Mouse (Mus musculus): ENCODE data around the gene Sh3d19. TPM values are rescaled to one million over a fixed set of nuclear protein-coding genes. Genes with fewer than 3 reads are reported as not detected.

The Sh3d19 gene
- polyA plus RNA-seq, 1 experiment = not detected

DNA sequence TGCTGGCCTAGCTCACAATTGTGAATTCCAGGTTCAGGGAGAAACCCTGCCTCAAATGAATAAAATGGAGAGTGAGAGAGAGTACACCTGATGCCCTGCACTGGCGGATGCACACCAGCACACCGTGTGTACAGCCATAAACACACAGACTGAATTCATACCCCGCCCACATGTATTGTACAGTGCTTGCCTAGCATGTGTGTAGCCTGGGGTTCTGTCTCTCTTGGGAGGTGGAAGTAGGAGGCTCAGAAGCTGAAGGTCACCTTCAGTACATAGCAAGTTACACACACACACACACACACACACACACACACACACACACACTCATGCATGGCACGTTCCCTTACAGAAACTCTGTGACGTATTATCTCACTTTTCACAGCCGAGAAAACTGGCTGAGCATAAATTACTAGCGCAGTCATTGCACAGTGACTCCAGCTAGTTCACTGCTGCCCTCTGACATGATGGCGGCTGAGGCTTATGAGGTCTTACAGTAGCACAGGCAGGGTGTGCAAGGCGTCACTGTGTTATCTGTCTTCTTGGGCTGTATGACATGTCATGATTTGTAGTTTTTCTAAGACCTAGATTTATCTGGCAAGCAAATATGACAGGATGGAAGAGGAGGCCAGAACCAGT lies 62.7 kb downstream of the Sh3d19 start:
- Histone ChIP-seq H3K4me3 (ENCODE audit: insufficient read depth, low read depth, low read length) (no peak overlapping the region), H3K4me1 (ENCODE audit: control insufficient read depth, insufficient read depth, low read length) (peaks cover 5% of the 10 kb centered on the region), H3K27ac (ENCODE audit: insufficient read depth, low read depth, low read length) (no peak overlapping the region)
- TF ChIP-seq CTCF (IDR thresholded peaks at IDR 0.05; ENCODE audit: insufficient read depth, low read depth, low read length) (no peak), POLR2A (IDR thresholded peaks at IDR 0.05; ENCODE audit: insufficient read depth, low read depth, low read length) (no peak)
- WGBS = 69% methylated on average over 9 of the region's 9 CpGs

DNA sequence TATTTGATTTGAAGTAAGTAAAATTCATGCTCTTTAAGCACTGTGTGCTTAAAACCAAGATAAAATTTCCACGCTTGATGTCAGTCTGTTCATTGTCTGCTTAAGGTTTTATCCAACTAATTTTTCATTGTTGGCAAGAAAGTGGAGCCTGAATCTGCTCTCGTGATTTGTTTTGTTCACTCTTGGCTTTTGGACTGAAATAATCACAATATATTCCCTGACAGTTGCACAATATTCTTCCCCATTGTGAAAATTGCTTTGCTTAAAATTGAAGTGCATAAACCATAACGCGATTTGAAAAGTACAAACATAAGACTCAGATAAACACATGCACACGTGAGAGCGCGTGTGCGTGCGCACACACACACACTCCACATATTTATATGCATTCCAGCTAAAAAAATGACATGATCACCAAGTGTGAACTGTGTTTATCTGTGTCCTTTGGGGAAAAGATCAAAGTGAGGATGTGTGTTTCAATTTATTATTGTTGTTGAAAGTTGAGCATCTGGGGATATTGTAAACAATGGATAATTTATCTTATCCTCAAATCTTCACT lies 67.1 kb downstream of the Sh3d19 start:
- Histone ChIP-seq H3K4me3 (ENCODE audit: insufficient read depth, low read depth, low read length) (no peak overlapping the region), H3K4me1 (ENCODE audit: control insufficient read depth, insufficient read depth, low read length) (peaks cover 8% of the 10 kb centered on the region), H3K27ac (ENCODE audit: insufficient read depth, low read depth, low read length) (no peak overlapping the region)
- 85% methylated on average over 9 of the region's 9 CpGs for WGBS
- no peak for TF ChIP-seq POLR2A (IDR thresholded peaks at IDR 0.05; ENCODE audit: insufficient read depth, low read depth, low read length)
- no peak for TF ChIP-seq CTCF (IDR thresholded peaks at IDR 0.05; ENCODE audit: insufficient read depth, low read depth, low read length)

- TF ChIP-seq CTCF (IDR thresholded peaks at IDR 0.05; ENCODE audit: insufficient read depth, low read depth, low read length) (no peak), POLR2A (IDR thresholded peaks at IDR 0.05; ENCODE audit: insufficient read depth, low read depth, low read length) (no peak)
- no peak overlapping the region for H3K27ac ChIP-seq (ENCODE audit: insufficient read depth, low read depth, low read length)
- H3K4me3 ChIP-seq (ENCODE audit: insufficient read depth, low read depth, low read length) = no peak overlapping the region
- WGBS = 46% methylated on average over 3 of the region's 3 CpGs
- H3K4me1 ChIP-seq (ENCODE audit: control insufficient read depth, insufficient read depth, low read length) = peaks cover 7% of the 10 kb centered on the region
These were observed 67.7 kb downstream of the Sh3d19 start for GRCm38 (mm10) chr3:86038648-86039047.

- H3K4me3 ChIP-seq (ENCODE audit: insufficient read depth, low read depth, low read length) = no peak overlapping the region
- peaks cover 4% of the 10 kb centered on the region; the same call in 1 of the 2 replicates for H3K4me1 ChIP-seq (ENCODE audit: control insufficient read depth, insufficient read depth, low read length)
- WGBS = 76% methylated on average over 14 of the region's 14 CpGs
- no peak overlapping the region for H3K27ac ChIP-seq (ENCODE audit: insufficient read depth, low read depth, low read length)
- TF ChIP-seq POLR2A (IDR thresholded peaks at IDR 0.05; ENCODE audit: insufficient read depth, low read depth, low read length) (no peak), CTCF (IDR thresholded peaks at IDR 0.05; ENCODE audit: insufficient read depth, low read depth, low read length) (no peak)
These were observed 69.6 kb downstream of the Sh3d19 start for GRCm38 (mm10) chr3:86040286-86041201.

- no peak overlapping the region for H3K27ac ChIP-seq (ENCODE audit: insufficient read depth, low read depth, low read length)
- H3K4me3 ChIP-seq (ENCODE audit: insufficient read depth, low read depth, low read length) = no peak overlapping the region
- TF ChIP-seq POLR2A (IDR thresholded peaks at IDR 0.05; ENCODE audit: insufficient read depth, low read depth, low read length) (no peak), CTCF (IDR thresholded peaks at IDR 0.05; ENCODE audit: insufficient read depth, low read depth, low read length) (no peak)
- 85% methylated on average over 9 of the region's 9 CpGs for WGBS
- no peaks in the 10 kb centered on the region for H3K4me1 ChIP-seq (ENCODE audit: control insufficient read depth, insufficient read depth, low read length)
These were observed 76.9 kb downstream of the Sh3d19 start for GRCm38 (mm10) chr3:86047686-86048408.

GRCm38 (mm10) chr3:86049041-86049440 lies 78.1 kb downstream of the Sh3d19 start:
- H3K27ac ChIP-seq (ENCODE audit: insufficient read depth, low read depth, low read length) = no peak overlapping the region
- TF ChIP-seq POLR2A (IDR thresholded peaks at IDR 0.05; ENCODE audit: insufficient read depth, low read depth, low read length) = no peak
- TF ChIP-seq CTCF (IDR thresholded peaks at IDR 0.05; ENCODE audit: insufficient read depth, low read depth, low read length) = no peak
- no peaks in the 10 kb centered on the region for H3K4me1 ChIP-seq (ENCODE audit: control insufficient read depth, insufficient read depth, low read length)
- 84% methylated on average over 2 of the region's 2 CpGs for WGBS
- H3K4me3 ChIP-seq (ENCODE audit: insufficient read depth, low read depth, low read length) = no peak overlapping the region

DNA sequence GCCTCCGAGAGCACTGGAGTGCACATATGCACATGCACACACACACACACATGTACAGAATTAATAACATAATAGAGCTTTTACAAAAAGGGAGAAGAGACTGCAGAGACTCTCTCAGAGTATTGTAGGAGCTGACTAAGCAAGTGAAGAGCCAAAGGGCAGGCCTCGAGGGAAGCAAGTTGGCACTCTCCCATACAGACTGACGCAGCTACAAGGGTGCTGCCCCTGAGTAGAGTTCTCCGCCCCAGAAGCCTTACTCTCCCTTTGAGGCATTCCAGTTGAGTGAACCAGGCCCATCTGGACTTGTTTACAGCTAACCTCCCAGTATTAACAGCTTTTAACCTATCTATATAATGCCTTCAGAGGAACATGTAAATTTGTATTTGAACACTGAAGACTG lies 85.8 kb downstream of the Sh3d19 start:
- WGBS = 69% methylated on average over 4 of the region's 4 CpGs
- H3K4me1 ChIP-seq (ENCODE audit: control insufficient read depth, insufficient read depth, low read length) = no peaks in the 10 kb centered on the region
- no peak for TF ChIP-seq CTCF (IDR thresholded peaks at IDR 0.05; ENCODE audit: insufficient read depth, low read depth, low read length)
- TF ChIP-seq POLR2A (IDR thresholded peaks at IDR 0.05; ENCODE audit: insufficient read depth, low read depth, low read length) = no peak
- no peak overlapping the region for H3K27ac ChIP-seq (ENCODE audit: insufficient read depth, low read depth, low read length)
- H3K4me3 ChIP-seq (ENCODE audit: insufficient read depth, low read depth, low read length) = no peak overlapping the region

DNA sequence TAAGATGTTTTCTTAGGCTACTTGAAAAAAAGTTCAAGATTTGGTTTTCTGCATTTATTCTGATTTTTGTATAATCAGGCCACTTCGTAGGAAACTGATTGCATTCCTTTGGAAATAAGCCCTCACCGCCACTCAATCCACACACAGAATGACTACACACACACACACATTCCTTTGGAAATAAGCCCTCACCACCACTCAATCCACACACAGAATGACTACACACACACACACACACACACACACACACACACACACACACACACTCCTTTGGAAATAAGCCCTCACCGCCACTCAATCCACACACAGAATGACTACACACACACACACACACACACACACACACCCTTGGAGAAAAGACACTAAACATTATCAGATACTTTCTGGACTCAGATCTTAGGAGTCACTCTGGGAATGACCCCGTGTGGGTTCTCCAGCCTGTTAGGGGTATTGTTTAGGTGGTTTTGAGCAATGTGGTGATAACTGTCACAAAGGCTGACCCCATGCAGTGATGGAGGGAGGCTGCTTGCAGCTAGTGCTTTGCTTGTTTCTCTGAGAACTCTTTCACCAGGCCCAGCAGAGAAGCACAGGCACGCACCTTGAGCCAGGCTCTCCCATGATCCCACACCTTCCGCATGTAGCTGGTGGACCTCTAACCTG lies 86.7 kb downstream of the Sh3d19 start:
- H3K4me3 ChIP-seq (ENCODE audit: insufficient read depth, low read depth, low read length) = no peak overlapping the region
- WGBS = 77% methylated on average over 6 of the region's 6 CpGs
- no peak overlapping the region for H3K27ac ChIP-seq (ENCODE audit: insufficient read depth, low read depth, low read length)
- no peaks in the 10 kb centered on the region for H3K4me1 ChIP-seq (ENCODE audit: control insufficient read depth, insufficient read depth, low read length)
- TF ChIP-seq POLR2A (IDR thresholded peaks at IDR 0.05; ENCODE audit: insufficient read depth, low read depth, low read length) (no peak), CTCF (IDR thresholded peaks at IDR 0.05; ENCODE audit: insufficient read depth, low read depth, low read length) (no peak)
